ENCODE assay signal across 9 mouse cellular contexts in the genomic region with DNA sequence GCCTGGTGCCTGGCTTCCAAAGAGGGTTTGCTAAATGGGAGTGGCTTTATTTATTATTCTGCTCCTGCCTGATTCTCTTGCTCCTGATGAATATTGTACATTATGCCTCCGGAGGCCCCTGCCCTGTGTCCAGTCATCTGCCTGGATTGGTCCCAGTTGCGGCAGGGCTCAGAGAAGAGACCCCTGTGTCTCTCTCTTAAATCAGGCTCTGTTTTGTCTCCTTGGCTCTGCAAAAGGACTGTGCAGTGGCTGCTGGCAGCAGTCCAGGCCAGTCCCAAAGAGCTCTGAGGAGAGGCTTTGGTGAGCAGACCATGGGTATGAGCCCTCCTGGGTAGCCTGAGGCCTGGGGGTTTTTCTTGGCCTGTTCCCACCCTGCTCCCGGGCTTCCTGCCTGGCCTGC.
A peak's percentile ranks its signal among the peaks of the same experiment; 100 is the strongest.
DNase-seq lines count a peak whose midpoint lies in the region; ATAC-seq and TF ChIP-seq lines count a peak whose summit lies in the region.
"Had no signal": no experiment of that assay in that cellular context is flagged by ENCODE, and none has a peak within 500 bp of the region (broad histone marks: within the 10 kb centered on the region; RNA-seq: fewer than 3 reads in every experiment).

No protein-coding gene starts in this region.

- DNase-seq in kidney, postnatal 0 days (ENCODE audit: low spot score): peak; percentile 28
- no peak for DNase-seq in kidney, adult 8-10 months
- peak; percentile 22 to 39 for DNase-seq in cerebellum, adult 2 months
- peak; percentile 61 for DNase-seq in gastrocnemius, adult 2 months
- DNase-seq in layer of hippocampus, postnatal 10 days (ENCODE audit: low spot score in 2 of 2): peak; percentile 64 to 76
- peak; percentile 38 for DNase-seq in right cerebral cortex, adult 18-20 months
- DNase-seq in T-cell, adult 2 months (ENCODE audit: low spot score): no peak
- no peak for DNase-seq in urinary bladder, postnatal 14 days (ENCODE audit: low spot score)

- intact Hi-C loops in gastrocnemius, adult 2 months (cut with DNase I): no loop called here

- no peaks in the 10 kb centered on the region for H3K4me1 ChIP-seq in kidney, postnatal 0 days (replicated peaks; ENCODE audit: insufficient read depth, low read length)
- H3K4me1 ChIP-seq in cerebellum, adult 2 months (ENCODE audit: control insufficient read depth, insufficient read depth, low read length): no peaks in the 10 kb centered on the region

- ATAC-seq in kidney, postnatal 0 days (replicated peaks; ENCODE audit: low FRiP score, low read depth): no peak

- no peak overlapping the region for H3K4me2 ChIP-seq in kidney, postnatal 0 days (ENCODE audit: low read length)

- no peaks in the 10 kb centered on the region for H3K9me3 ChIP-seq in kidney, postnatal 0 days (replicated peaks; ENCODE audit: low read length)

- 65% methylated on average over 3 of the region's 3 CpGs for WGBS in kidney, postnatal 0 days
- 29% methylated on average over 3 of the region's 3 CpGs for WGBS in cerebellum, adult 2 months

- no peak overlapping the region; the same call in 1 of the 2 replicates for H3K9ac ChIP-seq in kidney, postnatal 0 days (ENCODE audit: low read depth, low read length)

- TF ChIP-seq POLR2A in cerebellum, adult 2 months (IDR thresholded peaks at IDR 0.05; ENCODE audit: borderline replicate concordance, insufficient read depth, low read length): no peak

- no peaks in the 10 kb centered on the region for H3K36me3 ChIP-seq in kidney, postnatal 0 days (ENCODE audit: insufficient read depth, low read length)

- no peak for TF ChIP-seq CTCF in kidney, postnatal 0 days (IDR thresholded peaks at IDR 0.05; ENCODE audit: low read depth)
- TF ChIP-seq CTCF in cerebellum, adult 2 months (IDR thresholded peaks at IDR 0.05; ENCODE audit: borderline replicate concordance, insufficient read depth, low read depth, low read length): no peak
- no peak for TF ChIP-seq CTCF in gastrocnemius, adult 2 months (IDR thresholded peaks at IDR 0.05)

- no peak overlapping the region for H3K4me3 ChIP-seq in kidney, postnatal 0 days (replicated peaks; ENCODE audit: low read depth, low read length)
- H3K4me3 ChIP-seq in cerebellum, adult 2 months (replicated peaks; ENCODE audit: insufficient read depth, low read depth, low read length): no peak overlapping the region
- H3K4me3 ChIP-seq in gastrocnemius, adult 2 months: no peak overlapping the region
- H3K4me3 ChIP-seq: erythroblast, embryonic 14.5 days had no signal

- no peak overlapping the region for H3K27ac ChIP-seq in kidney, postnatal 0 days
- no peak overlapping the region for H3K27ac ChIP-seq in cerebellum, adult 2 months (ENCODE audit: insufficient read depth, low read length)
- no peak overlapping the region for H3K27ac ChIP-seq in gastrocnemius, adult 2 months

- no peaks in the 10 kb centered on the region for H3K27me3 ChIP-seq in kidney, postnatal 0 days (ENCODE audit: insufficient read depth, low read length)
- no peaks in the 10 kb centered on the region; the same call in 1 of the 2 replicates for H3K27me3 ChIP-seq in cerebellum, adult 2 months (ENCODE audit: control insufficient read depth, insufficient read depth, low read length)

Comparison
In these comparisons a context has a peak if more than half of its experiments do, and no peak if none do; other contexts are left out.
1. DNase-seq: peak in kidney, postnatal 0 days (single experiment), cerebellum, adult 2 months (2 of 2), gastrocnemius, adult 2 months (single experiment), layer of hippocampus, postnatal 10 days (2 of 2) and right cerebral cortex, adult 18-20 months (single experiment); none in kidney, adult 8-10 months (0 of 2), T-cell, adult 2 months (single experiment) and urinary bladder, postnatal 14 days (single experiment).